Mouse (Mus musculus): ENCODE results near the gene Pgm2. TPM values are rescaled to one million over a fixed set of nuclear protein-coding genes. Genes with fewer than 3 reads are reported as not detected.

Pgm2 gene
- total RNA-seq, 4 experiments from 2014 or later = 4.1 to 5.1 (median 4.8) TPM

DNA sequence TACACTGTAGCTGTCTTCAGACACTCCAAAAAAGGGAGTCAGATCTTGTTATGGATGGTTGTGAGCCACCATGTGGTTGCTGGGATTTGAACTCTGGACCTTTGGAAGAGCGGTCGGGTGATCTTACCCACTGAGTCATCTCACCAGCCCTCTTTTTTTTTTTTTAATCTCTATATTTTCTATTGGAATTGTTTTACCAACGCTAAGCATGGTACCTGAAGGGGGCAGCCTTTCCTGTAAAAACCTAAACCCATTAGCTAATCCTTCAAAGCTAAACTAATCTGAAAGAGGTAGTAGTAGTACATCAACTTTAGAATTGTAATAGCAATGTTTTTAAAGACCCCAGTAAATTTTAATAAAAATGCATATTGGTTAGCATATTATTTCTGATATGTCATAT is 17.2 kb upstream of the Pgm2 start:
- no peak for DNase-seq (ENCODE audit: low spot score)

GRCm38 (mm10) chr5:64077353-64077752 is 15.4 kb upstream of the Pgm2 start:
- DNase-seq (ENCODE audit: low spot score) = no peak

DNA sequence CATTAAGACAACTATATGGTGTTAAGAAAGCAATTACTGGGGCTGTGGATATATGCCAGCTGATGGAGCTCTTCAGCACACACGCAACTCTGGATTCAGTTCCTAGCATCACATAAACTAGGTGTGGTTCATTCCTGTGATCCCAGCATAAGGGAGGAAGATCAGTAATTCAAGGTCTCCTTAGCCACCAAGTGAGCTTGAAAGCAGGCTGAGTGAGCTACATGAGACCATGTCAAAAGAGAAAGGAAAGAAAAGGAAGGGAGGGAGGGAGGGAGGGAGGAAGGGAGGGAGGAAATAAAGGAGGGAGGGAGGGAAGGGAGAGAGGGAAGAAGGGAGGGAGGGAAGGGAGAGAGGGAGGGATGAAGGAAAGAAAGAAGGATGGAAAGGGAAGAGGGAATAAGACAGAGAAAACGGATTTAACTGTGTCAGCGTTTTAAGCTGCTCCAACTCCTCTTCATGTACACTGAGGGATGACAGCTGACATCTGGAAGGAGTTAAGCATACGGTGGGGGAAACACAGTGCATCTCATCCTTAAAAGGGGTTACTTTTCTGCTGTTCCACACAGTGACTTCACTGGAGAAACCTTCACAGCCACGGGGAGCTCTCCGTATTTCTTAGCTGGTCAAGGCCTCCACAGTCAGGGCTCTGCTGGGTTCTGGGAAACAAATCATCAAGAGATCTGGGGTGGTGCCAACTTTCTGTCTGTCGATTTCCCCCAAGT is 13.8 kb upstream of the Pgm2 start:
- no peak for DNase-seq (ENCODE audit: low spot score)

GRCm38 (mm10) chr5:64079462-64079817 is 13.3 kb upstream of the Pgm2 start:
- no peak for DNase-seq (ENCODE audit: low spot score)

- no peak for DNase-seq (ENCODE audit: low spot score)
Observed at GRCm38 (mm10) chr5:64083447-64084359, 9.0 kb upstream of the Pgm2 start.

GRCm38 (mm10) chr5:64085405-64085804 is 7.3 kb upstream of the Pgm2 start:
- no peak for DNase-seq (ENCODE audit: low spot score)

DNA sequence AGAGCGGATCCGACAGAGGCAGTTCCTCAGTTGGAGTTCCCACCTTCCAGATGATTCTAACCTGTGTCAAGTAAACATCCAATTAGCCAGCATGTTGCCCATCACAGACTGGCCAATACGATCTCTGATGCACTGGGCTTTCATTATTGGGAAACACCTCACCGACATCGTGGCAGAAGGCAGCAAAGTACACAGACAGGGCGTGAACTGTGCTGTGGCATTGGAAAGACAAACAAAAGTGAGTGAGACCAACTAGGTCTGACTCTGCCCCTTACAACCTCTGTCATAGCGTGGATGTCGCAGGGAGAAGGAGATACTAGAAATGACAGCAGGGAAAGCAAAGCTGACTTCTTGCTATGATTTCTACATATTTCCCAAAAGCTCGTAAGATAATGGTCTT is 4.0 kb upstream of the Pgm2 start:
- DNase-seq (ENCODE audit: low spot score) = no peak

DNA sequence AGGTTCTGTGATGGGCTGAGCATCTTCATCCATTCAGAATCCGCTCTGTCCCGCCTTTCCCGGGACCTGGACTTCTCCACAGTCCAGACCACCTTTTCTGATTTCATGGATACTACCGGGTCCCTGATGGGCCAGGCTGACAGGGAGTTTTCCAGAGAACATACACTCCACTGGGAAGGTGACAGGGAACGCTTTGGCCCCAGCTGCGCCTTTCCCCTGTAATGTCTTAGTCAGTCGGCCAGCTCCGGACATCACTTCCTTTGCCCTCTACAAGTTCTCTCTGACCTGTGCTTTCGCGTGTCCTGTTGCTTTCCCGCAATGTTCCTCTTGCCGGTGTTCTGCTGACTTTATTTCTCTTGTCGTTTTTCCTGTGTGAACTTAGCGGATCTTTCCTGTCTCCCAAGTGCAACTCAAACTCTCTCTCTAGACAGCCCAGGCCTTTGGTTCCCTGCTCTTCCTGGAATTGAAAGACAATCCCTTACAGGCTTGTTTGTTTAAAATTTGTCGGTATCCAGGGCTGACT is 660 bp downstream of the Pgm2 start:
- peak; percentile 42 for DNase-seq (ENCODE audit: low spot score)

DNA sequence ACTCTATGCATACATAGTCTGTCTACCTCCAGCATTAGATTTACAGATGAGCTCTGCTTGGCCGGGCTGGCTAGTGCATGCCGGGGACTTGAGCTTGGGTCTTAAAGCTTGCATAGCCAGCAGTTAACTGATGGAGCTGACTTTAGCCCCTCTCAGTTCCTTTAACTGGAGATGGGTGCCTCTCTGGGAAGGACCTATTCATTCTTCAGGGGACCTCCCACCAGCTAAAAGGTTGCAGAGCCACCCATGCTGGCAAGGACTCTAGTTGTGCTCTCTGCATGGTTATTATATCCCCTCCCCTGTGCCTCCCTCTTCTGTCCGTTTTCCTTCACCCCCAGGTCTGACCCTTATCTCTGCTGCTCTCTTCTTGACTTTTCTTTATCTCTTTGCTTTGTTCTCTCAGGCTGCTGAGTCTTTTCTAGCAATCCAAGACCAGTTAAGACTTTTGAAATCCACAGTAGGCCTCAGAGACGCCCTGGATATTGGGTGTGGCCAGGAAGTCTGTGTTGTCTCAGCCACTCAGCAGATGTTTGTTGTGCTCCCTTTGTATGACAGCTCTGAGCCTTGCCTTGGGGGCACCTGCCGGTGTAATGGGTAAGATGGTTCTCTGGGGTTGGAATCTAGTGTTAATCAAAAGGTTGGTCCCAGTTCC is 2.7 kb downstream of the Pgm2 start:
- no peak for DNase-seq (ENCODE audit: low spot score)

- DNase-seq (ENCODE audit: low spot score) = no peak
Observed at GRCm38 (mm10) chr5:64101993-64102716, 9.4 kb downstream of the Pgm2 start.

DNA sequence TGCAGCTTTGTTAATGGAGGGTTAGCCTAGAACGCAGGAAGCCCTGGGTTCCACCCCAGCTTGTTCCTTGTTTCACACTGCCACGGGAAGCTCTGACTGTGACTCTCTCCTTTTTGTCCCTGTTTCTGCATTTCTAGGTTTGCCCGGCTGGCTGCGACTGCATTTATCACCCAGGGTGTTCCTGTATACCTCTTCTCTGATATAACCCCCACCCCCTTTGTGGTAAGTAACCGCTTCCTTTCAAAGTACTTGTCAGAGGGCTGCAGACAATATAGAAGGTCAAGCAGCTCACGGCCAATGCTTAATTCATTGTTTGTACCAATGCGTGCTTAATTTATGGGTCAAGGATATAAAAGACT is 9.9 kb downstream of the Pgm2 start:
- DNase-seq (ENCODE audit: low spot score) = no peak

- no peak for DNase-seq (ENCODE audit: low spot score)
Observed at GRCm38 (mm10) chr5:64107596-64108289, 15.0 kb downstream of the Pgm2 start.

DNA sequence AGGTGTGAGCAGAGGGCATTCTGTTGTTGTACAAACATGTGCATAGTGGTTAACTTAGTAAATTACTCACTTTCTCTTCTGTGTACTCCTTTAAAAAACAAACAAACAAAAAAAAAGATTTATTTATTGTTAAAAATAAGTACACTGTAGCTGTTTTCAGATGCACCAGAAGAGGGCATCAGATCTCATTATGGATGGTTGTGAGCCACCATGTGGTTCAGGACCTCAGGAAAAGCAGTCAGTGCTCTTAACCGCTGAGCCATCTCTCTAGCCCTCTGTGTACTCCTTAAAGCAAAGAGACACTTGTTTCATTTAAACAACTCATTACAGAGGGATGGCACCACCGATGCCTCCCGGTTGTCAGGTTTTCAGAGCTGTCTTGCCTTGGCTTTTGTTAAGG is 16.5 kb downstream of the Pgm2 start:
- DNase-seq (ENCODE audit: low spot score) = no peak

- DNase-seq (ENCODE audit: low spot score) = no peak
Observed at GRCm38 (mm10) chr5:64112360-64112759, 19.6 kb downstream of the Pgm2 start.

DNA sequence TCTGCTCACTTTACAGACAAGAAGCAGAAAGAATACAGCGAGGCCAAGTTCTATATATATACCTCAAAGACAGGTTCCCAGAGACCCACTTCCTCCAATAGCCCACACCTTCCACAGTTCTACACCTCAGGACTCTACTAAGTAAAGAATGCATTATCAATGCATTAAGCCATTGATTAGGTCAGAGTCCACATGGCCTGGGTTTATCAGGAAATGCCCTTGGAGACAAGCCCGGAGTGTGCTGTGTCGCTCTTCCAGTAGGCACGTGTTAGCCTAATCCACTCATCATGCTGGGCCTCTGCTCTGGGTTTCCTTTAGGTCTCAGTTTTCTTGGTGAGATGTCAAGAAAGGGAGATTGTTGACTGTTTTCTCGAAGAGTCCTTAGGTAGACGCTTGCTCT is 21.5 kb downstream of the Pgm2 start:
- DNase-seq (ENCODE audit: low spot score) = no peak

GRCm38 (mm10) chr5:64117191-64117590 is 24.4 kb downstream of the Pgm2 start:
- no peak for DNase-seq (ENCODE audit: low spot score)

DNA sequence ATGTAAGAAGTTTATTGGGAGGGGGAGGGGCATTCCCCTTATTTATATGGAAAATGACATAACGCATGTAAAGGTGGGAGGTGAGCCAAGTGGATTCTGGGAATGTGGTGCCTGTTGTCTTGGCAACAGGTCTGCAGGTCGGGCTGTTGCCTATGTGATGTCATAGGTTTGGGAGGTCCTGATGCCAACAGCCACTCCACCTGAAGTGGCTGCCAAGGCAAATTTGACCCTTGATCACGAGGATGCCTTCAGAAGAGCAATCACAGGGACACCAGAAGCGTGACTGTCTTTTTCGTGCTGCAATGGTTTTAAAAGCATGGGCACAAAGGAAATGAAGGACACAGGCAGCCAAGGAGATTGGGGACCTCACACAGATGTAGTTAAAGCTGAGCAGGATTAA is 33.0 kb downstream of the Pgm2 start:
- no peak for DNase-seq (ENCODE audit: low spot score)

DNA sequence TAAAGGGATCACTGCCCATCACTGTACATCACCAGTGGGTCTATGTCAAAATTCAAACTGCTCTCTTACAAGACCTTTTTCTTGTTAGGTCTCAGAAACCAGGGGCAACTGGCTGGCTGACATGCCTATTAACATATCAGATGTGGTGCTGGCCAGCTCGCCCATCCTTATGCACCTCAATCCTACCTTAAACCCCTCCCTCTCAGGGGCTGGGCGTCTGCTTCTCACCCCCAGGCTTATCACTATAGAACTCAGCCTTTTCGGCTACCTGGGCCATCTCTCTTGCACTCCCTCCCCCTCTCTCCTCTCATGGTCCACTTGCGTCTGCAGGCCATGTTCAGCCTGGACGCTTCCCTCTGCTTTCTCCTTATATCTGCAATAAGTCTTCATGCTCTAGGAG is 38.8 kb downstream of the Pgm2 start:
- no peak for DNase-seq (ENCODE audit: low spot score)

DNA sequence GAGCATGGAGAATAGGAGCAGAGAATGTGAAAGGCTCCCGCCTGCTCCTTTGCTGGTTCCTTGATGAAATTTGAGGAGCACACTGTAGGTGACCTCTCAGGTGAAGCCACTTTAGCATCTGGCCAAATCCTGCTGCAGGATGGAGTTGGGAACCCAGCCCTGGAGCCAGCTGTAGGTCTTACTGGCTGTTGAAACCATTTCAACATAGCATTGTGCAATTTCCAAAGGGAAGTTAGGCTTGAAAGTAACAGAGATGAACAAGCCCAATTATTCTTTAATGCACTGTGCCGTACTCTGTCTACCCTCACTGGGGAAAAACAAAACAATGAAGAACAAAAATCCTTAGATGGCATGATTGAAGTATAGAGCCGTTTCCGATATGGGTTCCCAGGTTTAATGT is 41.2 kb downstream of the Pgm2 start:
- DNase-seq (ENCODE audit: low spot score) = no peak

DNA sequence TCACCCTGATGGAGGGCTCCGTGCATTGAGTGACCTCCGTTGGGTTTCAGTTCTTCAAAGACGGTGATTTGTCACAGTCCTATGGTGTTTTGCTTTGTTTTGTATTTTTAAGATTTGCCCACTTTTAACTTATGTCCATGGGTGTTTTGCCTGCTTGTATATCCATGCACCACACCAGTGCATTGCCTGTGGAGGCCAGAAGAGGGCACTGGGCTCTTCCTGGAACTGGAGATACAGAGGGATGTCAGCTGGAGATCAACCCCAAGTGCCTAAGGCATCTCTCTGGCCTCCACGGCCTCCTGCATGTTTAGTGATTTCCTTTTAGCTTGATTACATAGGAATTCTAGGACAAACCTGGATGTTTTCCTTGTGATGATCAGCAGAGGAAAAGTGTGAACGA is 43.6 kb downstream of the Pgm2 start:
- no peak for DNase-seq (ENCODE audit: low spot score)

DNA sequence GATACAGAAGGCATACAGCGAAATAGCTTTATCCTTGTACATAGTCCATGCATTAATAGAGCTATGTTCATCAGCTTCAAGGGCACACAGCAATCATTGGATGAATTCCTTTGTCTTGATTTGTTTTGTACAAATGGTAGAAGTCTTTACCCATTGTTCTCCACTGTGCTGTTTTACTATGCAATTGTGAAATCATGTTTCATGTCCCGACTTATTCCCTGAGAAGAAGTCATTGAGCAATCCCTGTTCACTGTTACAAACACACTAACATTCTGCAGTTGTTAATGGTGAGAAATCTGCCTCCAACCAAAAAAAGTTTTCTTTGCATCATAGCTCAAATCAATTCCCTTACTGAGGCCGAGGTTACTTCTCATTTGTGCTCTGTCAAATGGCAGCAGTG is 47.5 kb downstream of the Pgm2 start:
- no peak for DNase-seq (ENCODE audit: low spot score)

All from heart, adult 8-10 months (tissue).